Mouse (Mus musculus): ENCODE data around the gene Rasa1. TPM values are rescaled to one million over a fixed set of nuclear protein-coding genes. Genes with fewer than 3 reads are reported as not detected.

The Rasa1 gene
- total RNA-seq, 2 experiments from 2014 or later: 43.3 to 46.0 TPM

Other genes starting within 250 kb of the Rasa1 start
- gene Ccnh, start 99.7 kb downstream of the Rasa1 start, total RNA-seq (2021): 10 to 100 TPM; 35.6 to 41.3 TPM